ENCODE assay signal across 11 mouse cellular contexts in the genomic region with DNA sequence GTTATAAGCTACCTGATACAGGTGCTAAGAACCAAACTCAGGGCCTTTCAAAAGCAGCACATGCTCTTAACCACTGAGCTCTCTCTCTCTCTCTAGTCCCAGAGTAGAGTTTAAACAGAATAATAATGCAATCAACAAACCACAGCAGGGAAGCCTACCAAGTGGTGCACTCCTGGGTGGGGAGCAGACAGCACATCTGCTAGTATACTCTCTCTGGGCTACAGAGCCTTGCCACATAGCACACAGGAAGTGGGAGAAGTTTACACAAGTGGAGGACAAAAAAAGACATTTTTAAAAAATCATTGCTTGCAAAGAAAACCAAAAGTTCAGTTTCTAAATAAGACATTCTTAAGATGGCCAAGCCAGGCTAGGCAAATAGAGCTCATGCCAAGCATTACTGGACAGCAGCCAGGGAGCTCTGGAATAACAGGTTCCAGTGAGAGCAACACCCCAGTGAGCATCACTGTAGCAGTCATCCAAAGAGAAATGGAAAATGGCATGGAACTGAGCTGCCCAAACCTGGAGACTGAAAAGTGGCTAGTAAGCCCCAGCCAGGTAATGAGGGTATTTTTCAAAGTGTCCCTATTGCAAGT.
DNase-seq lines count a peak whose midpoint lies in the region; ATAC-seq and TF ChIP-seq lines count a peak whose summit lies in the region.
"Had no signal": no experiment of that assay in that cellular context is flagged by ENCODE, and none has a peak within 500 bp of the region (broad histone marks: within the 10 kb centered on the region; RNA-seq: fewer than 3 reads in every experiment).

No protein-coding gene starts in this region.

- ATAC-seq in midbrain, postnatal 0 days (ENCODE audit: low FRiP score), result no peak
- peak; percentile 72 for ATAC-seq in frontal cortex, adult (ENCODE audit: low TSS enrichment)
- no peak for ATAC-seq in kidney, embryonic 15.5 days (replicated peaks; ENCODE audit: low FRiP score)
- peak; percentile 72 for ATAC-seq in stomach, postnatal 0 days (ENCODE audit: low FRiP score, low TSS enrichment)
- no peak for ATAC-seq in midbrain, embryonic 13.5 days

- H3K36me3 ChIP-seq in midbrain, postnatal 0 days (ENCODE audit: insufficient read depth, low read length), result peaks cover 85% of the 10 kb centered on the region
- H3K36me3 ChIP-seq in midbrain, embryonic 10.5 days, result peaks cover 81% of the 10 kb centered on the region
- peaks cover 87% of the 10 kb centered on the region for H3K36me3 ChIP-seq in kidney, embryonic 15.5 days
- H3K36me3 ChIP-seq in stomach, postnatal 0 days (ENCODE audit: control insufficient read depth, insufficient read depth, low read length), result peaks cover 20% of the 10 kb centered on the region
- H3K36me3 ChIP-seq in midbrain, embryonic 13.5 days, result peaks cover 85% of the 10 kb centered on the region

- H3K27ac ChIP-seq in midbrain, postnatal 0 days (ENCODE audit: low read depth, low read length), result no peak overlapping the region
- no peak overlapping the region for H3K27ac ChIP-seq in midbrain, embryonic 10.5 days (replicated peaks)
- 0 out of 2 replicates have a peak overlapping the region, but pooled peaks have one; percentile 18 for H3K27ac ChIP-seq in kidney, embryonic 15.5 days
- peak overlapping the region; percentile 88 for H3K27ac ChIP-seq in stomach, postnatal 0 days (replicated peaks)
- H3K27ac ChIP-seq in midbrain, embryonic 13.5 days, result no peak overlapping the region
- H3K27ac ChIP-seq: macrophage had no signal

- TF ChIP-seq EP300 in stomach, postnatal 0 days (optimal IDR thresholded peaks at IDR 0.05), result no peak

- H3K27me3 ChIP-seq in midbrain, postnatal 0 days (ENCODE audit: insufficient read depth, low read length), result no peaks in the 10 kb centered on the region
- no peaks in the 10 kb centered on the region for H3K27me3 ChIP-seq in midbrain, embryonic 10.5 days (ENCODE audit: low read depth, poor library complexity, severe bottlenecking)
- H3K27me3 ChIP-seq in kidney, embryonic 15.5 days, result no peaks in the 10 kb centered on the region
- H3K27me3 ChIP-seq in stomach, postnatal 0 days (ENCODE audit: control insufficient read depth, insufficient read depth, low read length), result no peaks in the 10 kb centered on the region
- H3K27me3 ChIP-seq in midbrain, embryonic 13.5 days, result no peaks in the 10 kb centered on the region

- TF ChIP-seq POLR2A in lung, adult 2 months (IDR thresholded peaks at IDR 0.05; ENCODE audit: borderline replicate concordance, extremely low read depth, low read depth, low read length), result no peak

- H3K4me1 ChIP-seq in midbrain, postnatal 0 days (ENCODE audit: insufficient read depth, low read length), result no peaks in the 10 kb centered on the region
- H3K4me1 ChIP-seq in midbrain, embryonic 10.5 days, result no peaks in the 10 kb centered on the region
- H3K4me1 ChIP-seq in kidney, embryonic 15.5 days, result 0 out of 2 replicates have a peak, but pooled peaks cover 3% of the 10 kb centered on the region
- peaks cover 12% of the 10 kb centered on the region; the same call in 1 of the 2 replicates for H3K4me1 ChIP-seq in lung, adult 2 months (ENCODE audit: control insufficient read depth, insufficient read depth, low read length)
- H3K4me1 ChIP-seq in stomach, postnatal 0 days (replicated peaks; ENCODE audit: control insufficient read depth, insufficient read depth), result 0 out of 2 replicates have a peak, but pooled peaks cover 4% of the 10 kb centered on the region
- 0 out of 2 replicates have a peak, but pooled peaks cover 2% of the 10 kb centered on the region for H3K4me1 ChIP-seq in midbrain, embryonic 13.5 days (replicated peaks)

- no peak overlapping the region for H3K4me3 ChIP-seq in midbrain, postnatal 0 days (ENCODE audit: low read depth, low read length)
- H3K4me3 ChIP-seq in midbrain, embryonic 10.5 days, result no peak overlapping the region
- no peak overlapping the region for H3K4me3 ChIP-seq in kidney, embryonic 15.5 days (replicated peaks)
- H3K4me3 ChIP-seq in lung, adult 2 months (replicated peaks; ENCODE audit: extremely low read depth, low read depth, low read length), result no peak overlapping the region
- no peak overlapping the region for H3K4me3 ChIP-seq in stomach, postnatal 0 days (ENCODE audit: low read depth, low read length)
- no peak overlapping the region for H3K4me3 ChIP-seq in midbrain, embryonic 13.5 days (replicated peaks)
- H3K4me3 ChIP-seq: erythroblast, embryonic 14.5 days had no signal

- peak; percentile 48 for DNase-seq in midbrain, postnatal 0 days (ENCODE audit: low spot score)
- DNase-seq in midbrain, embryonic 10.5 days (ENCODE audit: low spot score), result no peak
- DNase-seq in lung, adult 2 months, result peak; percentile 72
- DNase-seq in stomach, postnatal 0 days (ENCODE audit: low spot score), result peak; percentile 84
- DNase-seq in embryo, embryonic 10 days (ENCODE audit: low spot score), result no peak

- no peak overlapping the region for H3K4me2 ChIP-seq in midbrain, postnatal 0 days (ENCODE audit: low read depth, low read length, poor library complexity, severe bottlenecking)
- no peak overlapping the region for H3K4me2 ChIP-seq in kidney, embryonic 15.5 days
- no peak overlapping the region for H3K4me2 ChIP-seq in stomach, postnatal 0 days (replicated peaks; ENCODE audit: low read depth)
- no peak overlapping the region for H3K4me2 ChIP-seq in midbrain, embryonic 13.5 days (replicated peaks)

- no peak for TF ChIP-seq CTCF in midbrain, postnatal 0 days (IDR thresholded peaks at IDR 0.05)
- TF ChIP-seq CTCF in lung, adult 2 months (IDR thresholded peaks at IDR 0.05; ENCODE audit: insufficient read depth, low read length), result no peak
- TF ChIP-seq CTCF in stomach, postnatal 0 days (IDR thresholded peaks at IDR 0.05; ENCODE audit: low read depth), result no peak

- H3K9ac ChIP-seq in midbrain, postnatal 0 days (replicated peaks; ENCODE audit: low read length, poor library complexity, severe bottlenecking), result no peak overlapping the region
- H3K9ac ChIP-seq in kidney, embryonic 15.5 days, result no peak overlapping the region
- H3K9ac ChIP-seq in stomach, postnatal 0 days (ENCODE audit: low read length), result no peak overlapping the region
- no peak overlapping the region for H3K9ac ChIP-seq in midbrain, embryonic 13.5 days (replicated peaks)

- no peaks in the 10 kb centered on the region for H3K9me3 ChIP-seq in midbrain, postnatal 0 days (ENCODE audit: low read length)
- no peaks in the 10 kb centered on the region for H3K9me3 ChIP-seq in midbrain, embryonic 10.5 days (replicated peaks)
- no peaks in the 10 kb centered on the region for H3K9me3 ChIP-seq in kidney, embryonic 15.5 days (replicated peaks)
- H3K9me3 ChIP-seq in stomach, postnatal 0 days (ENCODE audit: control insufficient read depth, low read length), result no peaks in the 10 kb centered on the region
- H3K9me3 ChIP-seq in midbrain, embryonic 13.5 days, result no peaks in the 10 kb centered on the region
- H3K9me3 ChIP-seq: G1E had no signal

Comparison
In these comparisons a context has a peak if more than half of its experiments do, and no peak if none do; other contexts are left out.
1. DNase-seq: peak in midbrain, postnatal 0 days (single experiment), lung, adult 2 months (single experiment) and stomach, postnatal 0 days (single experiment); none in midbrain, embryonic 10.5 days (single experiment) and embryo, embryonic 10 days (single experiment).
2. ATAC-seq: peak in frontal cortex, adult (single experiment) and stomach, postnatal 0 days (single experiment); none in midbrain, postnatal 0 days (single experiment), kidney, embryonic 15.5 days (single experiment) and midbrain, embryonic 13.5 days (single experiment).
3. H3K27ac ChIP-seq: peak in kidney, embryonic 15.5 days (single experiment) and stomach, postnatal 0 days (single experiment); none in midbrain, postnatal 0 days (single experiment), midbrain, embryonic 10.5 days (single experiment) and midbrain, embryonic 13.5 days (single experiment).